Mouse (Mus musculus) testis, adult 2 months (tissue): ENCODE data around the gene Palm2. TPM values are rescaled to one million over a fixed set of nuclear protein-coding genes. Genes with fewer than 3 reads are reported as not detected.

ENCODE experiments used
- H3K27ac ChIP-seq: fragments of 200-500 bp; 2 replicates; pipeline ENCODE4 v1.5.1; 2012; ENCODE audit warnings: low read depth, low read length; ENCODE audit not compliant: control insufficient read depth, insufficient read depth
- H3K27me3 ChIP-seq: fragments of 200-500 bp; 2 replicates; pipeline ENCODE4 v1.6.1; 2012; ENCODE audit warnings: mild to moderate bottlenecking, low read length, moderate library complexity; ENCODE audit not compliant: control insufficient read depth, insufficient read depth
- H3K36me3 ChIP-seq: fragments of 200-500 bp; 2 replicates; pipeline ENCODE4 v1.6.1; 2012; ENCODE audit warnings: mild to moderate bottlenecking, low read length; ENCODE audit not compliant: control insufficient read depth, insufficient read depth
- H3K4me1 ChIP-seq: fragments of 200-500 bp; 2 replicates; pipeline ENCODE4 v1.6.1; 2012; ENCODE audit warnings: low read length; ENCODE audit not compliant: control insufficient read depth, insufficient read depth
- H3K4me3 ChIP-seq: fragments of 200-500 bp; 2 replicates; pipeline ENCODE4 v1.5.1; 2012; ENCODE audit warnings: low read depth, mild to moderate bottlenecking, low read length, moderate library complexity, mixed read lengths; ENCODE audit not compliant: control insufficient read depth
- CTCF ChIP-seq: fragments of 200-500 bp; IDR thresholded peaks from 2 replicates; pipeline ENCODE4 v1.5.1; 2012; ENCODE audit warnings: low read depth, mild to moderate bottlenecking, inconsistent platforms, low read length, moderate library complexity; ENCODE audit not compliant: control insufficient read depth, insufficient read depth, insufficient replicate concordance
- POLR2A ChIP-seq: fragments of 200-500 bp; IDR thresholded peaks from 2 replicates; pipeline ENCODE4 v1.6.1; 2012; ENCODE audit warnings: low read depth, mild to moderate bottlenecking, inconsistent platforms, low read length, moderate library complexity; ENCODE audit not compliant: control insufficient read depth
- polyA plus RNA-seq: library from polyadenylated mRNA; depleted of rRNA; stranded (reverse); fragments of >200 nt; gene quantifications from 2 replicates; pipeline ENCODE4 v1.2.3, GENCODE M21; 2012

Palm2 gene
- polyA plus RNA-seq, 1 experiment = 0.63 TPM

- Histone ChIP-seq H3K27ac (no peak overlapping the region; the same call in 1 of the 2 replicates), H3K4me1 (no peaks in the 10 kb centered on the region; the same call in 1 of the 2 replicates), H3K4me3 (no peak overlapping the region), H3K36me3 (no peaks in the 10 kb centered on the region), H3K27me3 (no peaks in the 10 kb centered on the region)
- TF ChIP-seq POLR2A (no peak), CTCF (no peak)
These were observed 80.2 kb downstream of the Palm2 start for GRCm38 (mm10) chr4:57514003-57514937.

- no peaks in the 10 kb centered on the region for H3K27me3 ChIP-seq
- peak overlapping the region; percentile 64 for H3K27ac ChIP-seq
- no peak overlapping the region for H3K4me3 ChIP-seq
- no peaks in the 10 kb centered on the region; the same call in 1 of the 2 replicates for H3K4me1 ChIP-seq
- TF ChIP-seq CTCF (no peak), POLR2A (no peak)
- no peaks in the 10 kb centered on the region for H3K36me3 ChIP-seq
These were observed 81.3 kb downstream of the Palm2 start for GRCm38 (mm10) chr4:57515356-57515755.

GRCm38 (mm10) chr4:57523456-57523855 is 89.4 kb downstream of the Palm2 start:
- no peak overlapping the region for H3K27ac ChIP-seq
- H3K36me3 ChIP-seq = no peaks in the 10 kb centered on the region
- H3K4me3 ChIP-seq = no peak overlapping the region
- H3K27me3 ChIP-seq = no peaks in the 10 kb centered on the region
- H3K4me1 ChIP-seq = no peaks in the 10 kb centered on the region
- TF ChIP-seq CTCF (no peak), POLR2A (no peak)

- Histone ChIP-seq H3K27me3 (no peaks in the 10 kb centered on the region), H3K4me1 (no peaks in the 10 kb centered on the region), H3K36me3 (no peaks in the 10 kb centered on the region), H3K27ac (no peak overlapping the region), H3K4me3 (no peak overlapping the region)
- TF ChIP-seq CTCF (no peak), POLR2A (no peak)
These were observed 90.4 kb downstream of the Palm2 start for GRCm38 (mm10) chr4:57524461-57524860.

- Histone ChIP-seq H3K4me3 (no peak overlapping the region), H3K27ac (no peak overlapping the region), H3K27me3 (no peaks in the 10 kb centered on the region), H3K4me1 (no peaks in the 10 kb centered on the region), H3K36me3 (no peaks in the 10 kb centered on the region)
- TF ChIP-seq CTCF (no peak), POLR2A (no peak)
These were observed 91.4 kb downstream of the Palm2 start for GRCm38 (mm10) chr4:57525221-57526011.

- H3K27me3 ChIP-seq = no peaks in the 10 kb centered on the region
- no peaks in the 10 kb centered on the region for H3K4me1 ChIP-seq
- no peaks in the 10 kb centered on the region for H3K36me3 ChIP-seq
- TF ChIP-seq POLR2A (no peak), CTCF (no peak)
- no peak overlapping the region for H3K27ac ChIP-seq
- no peak overlapping the region for H3K4me3 ChIP-seq
These were observed 94.2 kb downstream of the Palm2 start for GRCm38 (mm10) chr4:57528296-57528695.

- Histone ChIP-seq H3K27me3 (no peaks in the 10 kb centered on the region), H3K4me3 (no peak overlapping the region)
- TF ChIP-seq POLR2A = no peak
- no peak for TF ChIP-seq CTCF
These were observed 99.6 kb downstream of the Palm2 start for GRCm38 (mm10) chr4:57533686-57534085.

More at GRCm38 (mm10) chr4:57533686-57534085, 99.6 kb downstream of the Palm2 start:
- no peaks in the 10 kb centered on the region for H3K36me3 ChIP-seq
- H3K4me1 ChIP-seq = no peaks in the 10 kb centered on the region
- H3K27ac ChIP-seq = no peak overlapping the region
